In the genomic region with DNA sequence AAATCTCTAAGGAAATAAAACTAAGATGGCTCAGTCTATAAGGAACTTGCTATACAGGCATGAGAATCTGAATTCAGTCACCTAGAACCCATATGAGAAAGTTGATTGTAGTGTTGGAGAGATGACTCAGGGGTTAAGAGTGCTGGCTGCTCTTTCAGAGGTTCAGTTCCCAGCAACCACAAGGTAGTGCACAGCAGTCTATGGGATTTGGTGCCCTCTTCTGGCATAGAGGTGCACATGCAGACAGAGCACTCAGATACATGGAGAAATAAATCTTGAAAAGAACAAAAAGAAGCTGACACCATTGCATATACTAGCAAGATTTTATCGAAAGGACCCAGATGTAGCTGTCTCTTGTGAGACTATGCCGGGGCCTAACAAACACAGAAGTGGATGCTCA, we compare ENCODE assay signal across 9 mouse cellular contexts. TPM values are rescaled to one million over a fixed set of nuclear protein-coding genes. Genes with fewer than 3 reads are reported as not detected.
DNase-seq lines count a peak whose midpoint lies in the region; TF ChIP-seq lines count a peak whose summit lies in the region.
"Had no signal": no experiment of that assay in that cellular context is flagged by ENCODE, and none has a peak within 500 bp of the region (broad histone marks: within the 10 kb centered on the region; RNA-seq: fewer than 3 reads in every experiment).

No protein-coding gene starts in this region.

- peak; percentile 50 for TF ChIP-seq CTCF in gastrocnemius, adult 2 months (IDR thresholded peaks at IDR 0.05)

- intact Hi-C loops in gastrocnemius, adult 2 months (cut with DNase I) = loop anchor here (10.0 kb wide), 2 partner anchors 213 to 343 kb away; a partner anchor contains a TSS

- no peak for DNase-seq in gastrocnemius, adult 2 months
- no peak for DNase-seq in gastrocnemius, postnatal 10 days
- peak; percentile 43 for DNase-seq in thymus, postnatal 0 days (ENCODE audit: low spot score)
- DNase-seq in thymus, postnatal 36 days = no peak
- DNase-seq in embryo, embryonic 11 days = peak; percentile 24
- no peak for DNase-seq in adrenal gland, postnatal 14 days
- DNase-seq in cerebellum, adult 18-20 months = no peak
- no peak for DNase-seq in frontal cortex, postnatal 14 days (ENCODE audit: low spot score in 2 of 2)
- DNase-seq: thymus, adult 2 months had no signal

- H3K4me3 ChIP-seq in gastrocnemius, adult 2 months = no peak overlapping the region

- no peak overlapping the region for H3K27ac ChIP-seq in gastrocnemius, adult 2 months

RNA-seq across cellular contexts. Expression of a gene that starts 6.3 kb away (rescaled TPM):
- total RNA-seq in gastrocnemius, adult 2 months (2021) = 10 to 100 TPM; 59.3 to 64.5 TPM
- total RNA-seq in gastrocnemius, postnatal 10 days (2021) = 10 to 100 TPM; 48.6 to 56.1 TPM
- polyA plus RNA-seq in thymus, postnatal 0 days (2015; fragmentation: Nextera tagmentation; extraction: Ambion mirVana) = 106 and 107 TPM in 2 replicates
- 68.2 and 70.3 TPM in 2 replicates for total RNA-seq in adrenal gland, postnatal 14 days (2021)

RNA-seq across cellular contexts. Expression of a gene that starts 21.9 kb away (rescaled TPM):
- under 1 TPM in 1 of 2 experiments, not detected in 1; 0.13 TPM for total RNA-seq in gastrocnemius, adult 2 months (2021)
- total RNA-seq in gastrocnemius, postnatal 10 days (2021) = under 1 TPM in 1 of 2 experiments, not detected in 1; 0.12 TPM
- not detected in 2 replicates for polyA plus RNA-seq in thymus, postnatal 0 days (2015; fragmentation: Nextera tagmentation; extraction: Ambion mirVana)
- 0.26 TPM in 2 replicates for total RNA-seq in adrenal gland, postnatal 14 days (2021)

RNA-seq across cellular contexts. Expression of a gene that starts 25.3 kb away (rescaled TPM):
- 1 to 10 TPM; 1.5 to 2.1 TPM for total RNA-seq in gastrocnemius, adult 2 months (2021)
- total RNA-seq in gastrocnemius, postnatal 10 days (2021) = 1 to 10 TPM in 1 of 2 experiments, under 1 TPM in 1; 0.68 to 1.4 TPM
- polyA plus RNA-seq in thymus, postnatal 0 days (2015; fragmentation: Nextera tagmentation; extraction: Ambion mirVana) = 0.47 and 0.81 TPM in 2 replicates
- total RNA-seq in adrenal gland, postnatal 14 days (2021) = 5.3 and 5.6 TPM in 2 replicates

RNA-seq across cellular contexts. Expression of a gene that starts 40.1 kb away (rescaled TPM):
- 10 to 100 TPM; 11.2 to 16.6 TPM for total RNA-seq in gastrocnemius, adult 2 months (2021)
- total RNA-seq in gastrocnemius, postnatal 10 days (2021) = 10 to 100 TPM; 32.1 to 33.8 TPM
- 101 and 102 TPM in 2 replicates for polyA plus RNA-seq in thymus, postnatal 0 days (2015; fragmentation: Nextera tagmentation; extraction: Ambion mirVana)
- 69.2 and 87.7 TPM in 2 replicates for total RNA-seq in adrenal gland, postnatal 14 days (2021)

RNA-seq across cellular contexts. Expression of a gene that starts 55.4 kb away (rescaled TPM):
- 1 to 10 TPM; 6.0 to 8.6 TPM for total RNA-seq in gastrocnemius, adult 2 months (2021)
- total RNA-seq in gastrocnemius, postnatal 10 days (2021) = 1 to 10 TPM; 4.0 to 7.3 TPM
- polyA plus RNA-seq in thymus, postnatal 0 days (2015; fragmentation: Nextera tagmentation; extraction: Ambion mirVana) = 1.5 and 1.7 TPM in 2 replicates
- 2.3 and 4.4 TPM in 2 replicates for total RNA-seq in adrenal gland, postnatal 14 days (2021)

Comparison
In these comparisons a context has a peak if more than half of its experiments do, and no peak if none do; other contexts are left out.
1. DNase-seq: peak in thymus, postnatal 0 days (single experiment) and embryo, embryonic 11 days (single experiment); none in gastrocnemius, adult 2 months (single experiment), gastrocnemius, postnatal 10 days (single experiment), thymus, postnatal 36 days (0 of 2), adrenal gland, postnatal 14 days (single experiment), cerebellum, adult 18-20 months (0 of 2) and frontal cortex, postnatal 14 days (0 of 2).